Mouse (Mus musculus) embryonic fibroblast, embryonic 13.5 days (primary cell): Measurements from ENCODE around the gene Tmbim4. TPM values are rescaled to one million over a fixed set of nuclear protein-coding genes. Genes with fewer than 3 reads are reported as not detected.
A peak's percentile ranks its signal among the peaks of the same experiment; 100 is the strongest.

ENCODE experiments used
- H3K27ac ChIP-seq: 2 replicates; pipeline ENCODE4 v1.5.1; 2012; ENCODE audit warnings: low read length, control low read depth, inconsistent platforms; ENCODE audit not compliant: insufficient read depth
- H3K4me1 ChIP-seq: 2 replicates; pipeline ENCODE4 v1.6.1; 2011; ENCODE audit warnings: low read length; ENCODE audit not compliant: control insufficient read depth, insufficient read depth
- H3K4me3 ChIP-seq: 2 replicates; pipeline ENCODE4 v1.5.1; 2011; ENCODE audit warnings: mild to moderate bottlenecking, control low read depth, low read length; ENCODE audit not compliant: insufficient read depth
- CTCF ChIP-seq: IDR thresholded peaks from 2 replicates; pipeline ENCODE4 v1.5.1; 2011; ENCODE audit warnings: mild to moderate bottlenecking, control low read depth, low read length, moderate library complexity, borderline replicate concordance; ENCODE audit not compliant: insufficient read depth
- POLR2A ChIP-seq: IDR thresholded peaks from 2 replicates; pipeline ENCODE4 v1.6.1; 2011; ENCODE audit warnings: low read depth, mild to moderate bottlenecking, control low read depth, low read length, moderate library complexity
- polyA plus RNA-seq: library from polyadenylated mRNA; stranded (reverse); fragments of >200 nt; gene quantifications from 2 replicates; pipeline ENCODE4 v1.2.4, GENCODE M21; 2011; ENCODE audit warnings: low read depth; ENCODE audit not compliant: missing spikeins, insufficient read length

Gene Tmbim4
- polyA plus RNA-seq, 1 experiment = 89.3 TPM

DNA sequence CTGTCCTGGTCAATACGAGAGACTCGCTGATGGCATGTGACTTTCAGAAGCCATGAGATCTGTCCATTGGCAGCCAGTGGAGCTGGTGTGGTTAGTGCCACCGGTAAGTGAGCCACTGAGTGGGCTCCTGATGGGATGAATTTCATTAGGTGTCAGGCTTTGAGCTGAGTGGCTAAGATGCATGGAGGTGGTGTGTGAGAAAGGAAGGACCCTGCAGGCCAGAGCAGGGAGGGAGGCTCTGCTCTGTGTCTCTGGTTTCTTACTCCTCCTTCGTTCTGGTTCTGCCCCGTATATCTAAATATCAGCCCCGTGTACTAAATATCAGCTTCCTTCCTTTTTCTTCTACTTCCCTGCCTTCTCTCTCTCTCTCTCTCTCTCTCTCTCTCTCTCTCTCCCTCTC, 69.9 kb downstream of the Tmbim4 start:
- peaks cover 11% of the 10 kb centered on the region for H3K4me1 ChIP-seq
- H3K27ac ChIP-seq = no peak overlapping the region
- TF ChIP-seq CTCF (no peak), POLR2A (no peak)
- H3K4me3 ChIP-seq = no peak overlapping the region

DNA sequence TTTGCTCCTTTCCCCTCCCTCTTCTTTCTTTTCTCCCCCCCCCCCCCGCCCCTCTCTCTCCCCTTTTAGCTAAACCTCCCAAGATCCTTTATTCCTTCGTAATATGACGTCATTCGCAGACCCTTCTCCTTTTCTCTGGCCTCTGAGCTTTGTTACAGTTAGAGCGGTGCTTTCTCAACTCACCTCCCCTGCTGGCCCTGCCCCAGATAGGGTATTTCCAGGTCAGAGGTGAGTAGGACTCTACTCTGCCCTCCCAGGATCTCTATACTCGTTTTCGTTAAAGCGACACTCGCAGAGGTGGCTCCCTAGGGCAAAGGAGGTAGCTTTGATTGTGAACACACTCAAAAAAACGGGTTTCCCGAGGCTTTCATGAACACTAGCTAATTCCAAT, 70.5 kb downstream of the Tmbim4 start:
- H3K27ac ChIP-seq = peak overlapping the region; percentile 88

DNA sequence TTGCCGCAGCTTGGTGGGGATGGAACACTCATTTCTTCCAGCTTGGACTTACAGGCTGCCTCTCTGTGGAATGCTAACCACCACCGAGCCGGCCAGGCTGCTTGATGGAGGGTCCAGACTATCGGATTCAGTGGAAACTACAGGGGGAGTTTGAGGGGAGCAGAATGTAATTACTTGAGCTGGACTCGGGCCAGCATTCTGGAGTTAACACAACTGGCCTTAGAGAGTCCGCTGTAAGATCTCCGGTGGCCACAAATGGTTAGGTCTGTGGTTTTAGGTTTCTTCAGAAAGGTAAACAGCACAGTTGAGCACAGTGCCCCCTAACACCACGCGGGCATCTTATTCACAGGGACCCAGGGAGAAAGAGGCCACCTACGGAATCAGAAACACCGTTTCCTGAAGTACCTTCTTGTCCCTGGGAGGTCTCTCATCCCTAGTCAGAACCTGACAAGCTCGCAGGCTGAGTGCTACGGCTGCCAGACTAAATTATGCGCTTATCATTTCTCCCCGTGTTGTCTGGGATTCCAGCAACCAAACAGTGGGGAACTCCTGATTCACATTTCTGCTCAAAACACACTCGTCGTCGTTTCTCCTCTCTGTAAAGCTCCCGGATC, 71.0 kb downstream of the Tmbim4 start:
- Histone ChIP-seq H3K4me3 (no peak overlapping the region), H3K4me1 (peaks cover 11% of the 10 kb centered on the region), H3K27ac (peak overlapping the region; percentile 88)
- TF ChIP-seq CTCF (no peak), POLR2A (0 out of 2 replicates have a peak, but pooled peaks have one; percentile 8)

More for the DNA sequence above, 70.5 kb downstream of the Tmbim4 start:
- no peak overlapping the region for H3K4me3 ChIP-seq
- no peak for TF ChIP-seq POLR2A
- peaks cover 11% of the 10 kb centered on the region for H3K4me1 ChIP-seq

DNA sequence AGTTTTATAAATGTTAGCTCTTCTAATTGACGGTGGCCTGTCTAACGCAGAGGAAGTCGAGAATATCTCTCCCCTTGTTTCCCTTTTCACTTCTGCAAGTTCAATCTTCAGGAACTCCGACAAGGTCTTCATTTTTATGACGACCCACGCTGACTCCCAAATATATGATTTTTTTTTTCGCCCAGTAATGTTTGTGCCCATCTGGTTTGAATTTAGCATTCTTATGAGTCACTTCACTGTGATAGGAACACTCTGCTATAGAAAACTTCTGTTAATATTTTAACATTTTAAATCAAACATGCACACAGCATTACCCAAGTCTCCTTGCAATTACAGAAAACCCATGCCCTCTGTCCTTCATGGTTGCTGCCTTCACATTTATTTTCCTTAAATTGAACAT, 71.9 kb downstream of the Tmbim4 start:
- TF ChIP-seq CTCF (no peak), POLR2A (no peak)
- H3K4me3 ChIP-seq = peak overlapping the region; percentile 7; the same call in 1 of the 2 replicates
- H3K27ac ChIP-seq = peak overlapping the region; percentile 88
- peaks cover 11% of the 10 kb centered on the region for H3K4me1 ChIP-seq

Other genes with a start within 250 kb of the Tmbim4 start
- 8.8 and 11.1 TPM in 2 replicates for gene Helb, start 88.6 kb upstream of the Tmbim4 start, polyA plus RNA-seq
- gene Irak3, start 540 bp downstream of the Tmbim4 start, polyA plus RNA-seq = 6.8 and 7.7 TPM in 2 replicates
- gene Llph, start 25.5 kb downstream of the Tmbim4 start, polyA plus RNA-seq = 31.6 and 49.1 TPM in 2 replicates